Mouse (Mus musculus) intestine, embryonic 16.5 days (tissue): Measurements from ENCODE around the gene Ncapg2. TPM values are rescaled to one million over a fixed set of nuclear protein-coding genes. Genes with fewer than 3 reads are reported as not detected.

ENCODE experiments used
- ATAC-seq: fragments of 200-750 bp; cut with Nextera tagmentation; 2 replicates; pipeline ENCODE4 v1.8.0; 2017; ENCODE audit warnings: moderate TSS enrichment, moderate library complexity
- H3K27ac ChIP-seq: fragments of 300-500 bp; sonication (generic); 2 replicates; pipeline ENCODE4 v1.5.1; 2014; ENCODE audit warnings: mild to moderate bottlenecking, low read length
- H3K27me3 ChIP-seq: fragments of 300-500 bp; sonication (generic); replicated peaks from 2 replicates; pipeline ENCODE4 v1.6.1; 2014; ENCODE audit warnings: low read length, control low read depth, mixed read lengths; ENCODE audit not compliant: control insufficient read depth, insufficient read depth
- H3K36me3 ChIP-seq: fragments of 300-500 bp; sonication (generic); 2 replicates; pipeline ENCODE4 v1.6.1; 2014; ENCODE audit warnings: low read length, control low read depth; ENCODE audit not compliant: control insufficient read depth, insufficient read depth
- H3K4me1 ChIP-seq: fragments of 300-500 bp; sonication (generic); 2 replicates; pipeline ENCODE4 v1.6.1; 2014; ENCODE audit warnings: low read length, control low read depth, mixed read lengths; ENCODE audit not compliant: control insufficient read depth, insufficient read depth
- H3K4me2 ChIP-seq: fragments of 300-500 bp; sonication (generic); 2 replicates; pipeline ENCODE4 v1.6.1; 2014; ENCODE audit warnings: low read depth, low read length, control low read depth
- H3K4me3 ChIP-seq: fragments of 300-500 bp; sonication (generic); 2 replicates; pipeline ENCODE4 v1.5.1; 2014; ENCODE audit warnings: mild to moderate bottlenecking, low read length
- H3K9ac ChIP-seq: fragments of 300-500 bp; sonication (generic); 2 replicates; pipeline ENCODE4 v1.6.1; 2014; ENCODE audit warnings: low read depth, low read length
- H3K9me3 ChIP-seq: fragments of 300-500 bp; sonication (generic); 2 replicates; pipeline ENCODE4 v1.6.1; 2016; ENCODE audit warnings: low read length, control low read depth; ENCODE audit not compliant: control insufficient read depth
- WGBS: fragments of 180-500 bp; shearing (Covaris S2); extraction: QIAGEN DNeasy Blood & Tissue Kit; methylation state at CpG from one replicate; pipeline ENCODE4 v1.1.7; 2014; 5-methylcytosine and 5-hydroxymethylcytosine counted together
- polyA plus RNA-seq: library from polyadenylated mRNA; unstranded; fragments of >200 nt; fragmentation: Nextera tagmentation; extraction: Ambion mirVana; gene quantifications from 2 replicates; pipeline ENCODE4 v1.2.1, GENCODE M21; 2015

The Ncapg2 gene
- polyA plus RNA-seq, 1 experiment from 2014 or later, result 20.1 TPM

- Histone ChIP-seq H3K4me2 (no peak overlapping the region), H3K9me3 (no peaks in the 10 kb centered on the region), H3K9ac (no peak overlapping the region), H3K4me3 (no peak overlapping the region), H3K36me3 (no peaks in the 10 kb centered on the region; the same call in 1 of the 2 replicates), H3K4me1 (no peaks in the 10 kb centered on the region), H3K27ac (no peak overlapping the region), H3K27me3 (no peaks in the 10 kb centered on the region)
- no peak for ATAC-seq
- 82% methylated on average over 2 of the region's 2 CpGs for WGBS
These were observed 28.5 kb downstream of the Ncapg2 start for GRCm38 (mm10) chr12:116433742-116434141.

- WGBS, result 91% methylated on average over 2 of the region's 2 CpGs
- Histone ChIP-seq H3K36me3 (no peaks in the 10 kb centered on the region), H3K27me3 (no peaks in the 10 kb centered on the region), H3K4me3 (no peak overlapping the region), H3K4me2 (no peak overlapping the region), H3K4me1 (no peaks in the 10 kb centered on the region), H3K9ac (no peak overlapping the region), H3K27ac (no peak overlapping the region), H3K9me3 (no peaks in the 10 kb centered on the region)
- no peak for ATAC-seq
These were observed 30.0 kb downstream of the Ncapg2 start for GRCm38 (mm10) chr12:116435232-116435631.

- no peak overlapping the region for H3K9ac ChIP-seq
- H3K27me3 ChIP-seq, result no peaks in the 10 kb centered on the region
- no peak overlapping the region for H3K4me2 ChIP-seq
- no peak overlapping the region for H3K4me3 ChIP-seq
- no peaks in the 10 kb centered on the region for H3K36me3 ChIP-seq
- H3K27ac ChIP-seq, result no peak overlapping the region
- H3K9me3 ChIP-seq, result no peaks in the 10 kb centered on the region
- ATAC-seq, result no peak
- H3K4me1 ChIP-seq, result no peaks in the 10 kb centered on the region
- 95% methylated on average over 3 of the region's 3 CpGs for WGBS
These were observed 30.9 kb downstream of the Ncapg2 start for GRCm38 (mm10) chr12:116436125-116436524.

GRCm38 (mm10) chr12:116438591-116438990, 33.4 kb downstream of the Ncapg2 start:
- Histone ChIP-seq H3K27me3 (no peaks in the 10 kb centered on the region), H3K4me1 (no peaks in the 10 kb centered on the region), H3K4me3 (no peak overlapping the region), H3K9ac (no peak overlapping the region), H3K9me3 (no peaks in the 10 kb centered on the region), H3K27ac (no peak overlapping the region), H3K4me2 (no peak overlapping the region), H3K36me3 (no peaks in the 10 kb centered on the region)
- ATAC-seq, result no peak
- 86% methylated on average over 5 of the region's 5 CpGs for WGBS

- H3K4me1 ChIP-seq, result no peaks in the 10 kb centered on the region
- peaks cover 4% of the 10 kb centered on the region; the same call in 1 of the 2 replicates for H3K36me3 ChIP-seq
- WGBS, result 68% methylated on average over 3 of the region's 3 CpGs
- no peak overlapping the region for H3K4me3 ChIP-seq
- no peak overlapping the region for H3K4me2 ChIP-seq
- no peak overlapping the region for H3K9ac ChIP-seq
- no peaks in the 10 kb centered on the region for H3K9me3 ChIP-seq
- H3K27ac ChIP-seq, result no peak overlapping the region
- no peaks in the 10 kb centered on the region for H3K27me3 ChIP-seq
- ATAC-seq, result no peak
These were observed 37.0 kb downstream of the Ncapg2 start for GRCm38 (mm10) chr12:116442184-116442583.

- peak; percentile 91 for ATAC-seq
- WGBS, result 94% methylated on average over 2 of the region's 2 CpGs
These were observed 44.3 kb downstream of the Ncapg2 start for GRCm38 (mm10) chr12:116449536-116449935.

GRCm38 (mm10) chr12:116460379-116461065, 55.3 kb downstream of the Ncapg2 start:
- no peak for ATAC-seq
- WGBS, result 94% methylated on average over 6 of the region's 6 CpGs

More at GRCm38 (mm10) chr12:116449536-116449935, 44.3 kb downstream of the Ncapg2 start:
- Histone ChIP-seq H3K4me3 (no peak overlapping the region), H3K9me3 (no peaks in the 10 kb centered on the region), H3K27me3 (no peaks in the 10 kb centered on the region), H3K9ac (no peak overlapping the region), H3K36me3 (peaks cover 3% of the 10 kb centered on the region; the same call in 1 of the 2 replicates), H3K4me2 (no peak overlapping the region), H3K27ac (no peak overlapping the region), H3K4me1 (no peaks in the 10 kb centered on the region)

GRCm38 (mm10) chr12:116467030-116467429, 61.8 kb downstream of the Ncapg2 start:
- no peak overlapping the region for H3K27ac ChIP-seq
- no peak overlapping the region for H3K9ac ChIP-seq
- no peaks in the 10 kb centered on the region for H3K27me3 ChIP-seq
- no peak overlapping the region for H3K4me3 ChIP-seq
- no peaks in the 10 kb centered on the region for H3K9me3 ChIP-seq
- WGBS, result 85% methylated on average over 5 of the region's 5 CpGs
- H3K36me3 ChIP-seq, result no peaks in the 10 kb centered on the region
- no peaks in the 10 kb centered on the region for H3K4me1 ChIP-seq
- H3K4me2 ChIP-seq, result no peak overlapping the region
- no peak for ATAC-seq

More at GRCm38 (mm10) chr12:116460379-116461065, 55.3 kb downstream of the Ncapg2 start:
- Histone ChIP-seq H3K27me3 (no peaks in the 10 kb centered on the region), H3K9ac (no peak overlapping the region), H3K9me3 (no peaks in the 10 kb centered on the region), H3K27ac (no peak overlapping the region), H3K4me3 (no peak overlapping the region), H3K4me1 (no peaks in the 10 kb centered on the region), H3K36me3 (no peaks in the 10 kb centered on the region), H3K4me2 (no peak overlapping the region)

GRCm38 (mm10) chr12:116468348-116468747, 63.1 kb downstream of the Ncapg2 start:
- H3K27ac ChIP-seq, result no peak overlapping the region
- no peak overlapping the region for H3K4me2 ChIP-seq
- no peaks in the 10 kb centered on the region for H3K27me3 ChIP-seq
- whole genome bisulfite sequencing, result 78% methylated on average over 1 of the region's 1 CpGs
- ATAC-seq, result no peak
- no peaks in the 10 kb centered on the region for H3K36me3 ChIP-seq
- no peaks in the 10 kb centered on the region for H3K9me3 ChIP-seq
- no peak overlapping the region for H3K4me3 ChIP-seq
- no peaks in the 10 kb centered on the region for H3K4me1 ChIP-seq
- H3K9ac ChIP-seq, result no peak overlapping the region

GRCm38 (mm10) chr12:116469096-116469495, 63.9 kb downstream of the Ncapg2 start:
- no peak overlapping the region for H3K9ac ChIP-seq
- no peak for ATAC-seq
- H3K27me3 ChIP-seq, result no peaks in the 10 kb centered on the region
- no peaks in the 10 kb centered on the region for H3K36me3 ChIP-seq
- 85% methylated on average over 3 of the region's 3 CpGs for WGBS
- H3K4me1 ChIP-seq, result no peaks in the 10 kb centered on the region
- H3K4me3 ChIP-seq, result no peak overlapping the region
- H3K27ac ChIP-seq, result no peak overlapping the region
- H3K9me3 ChIP-seq, result no peaks in the 10 kb centered on the region
- no peak overlapping the region for H3K4me2 ChIP-seq
